In the genomic region with DNA sequence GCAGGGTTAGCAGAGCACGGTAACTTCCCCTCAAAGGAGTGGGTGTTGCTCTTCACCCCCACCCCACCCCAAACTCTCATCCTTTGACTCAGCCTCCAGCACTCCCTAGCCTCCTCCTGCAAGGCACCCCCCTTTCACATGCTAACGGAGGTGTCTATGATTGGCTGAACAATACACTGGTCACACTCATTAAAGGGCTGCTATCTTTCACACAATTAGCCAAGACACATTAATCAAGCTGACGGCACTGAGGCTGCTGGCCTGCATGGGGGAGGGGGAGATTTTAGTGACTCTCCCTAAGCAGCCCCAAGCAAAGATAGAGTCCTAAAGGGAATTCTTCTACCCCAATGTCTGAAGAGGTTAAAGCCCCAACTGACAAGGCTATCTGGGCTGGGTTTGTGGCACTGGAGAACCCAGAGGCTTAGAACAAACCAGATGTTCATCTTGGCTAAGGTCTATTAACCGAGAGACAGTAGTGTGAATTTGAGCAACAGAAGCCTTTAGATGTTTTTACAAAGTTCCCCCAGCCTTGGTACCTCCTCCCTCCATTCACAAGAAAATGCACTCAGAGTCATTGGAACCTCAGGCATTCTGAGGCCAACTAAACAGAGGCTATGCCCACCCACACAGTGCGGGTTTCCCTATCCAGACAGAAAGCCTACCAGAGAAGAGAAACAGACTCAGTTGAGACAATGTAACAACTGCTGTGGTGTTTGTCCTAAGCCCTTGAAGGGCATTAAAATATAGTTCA, we compare ENCODE assay signal across 9 mouse cellular contexts. TPM values are rescaled to one million over a fixed set of nuclear protein-coding genes. Genes with fewer than 3 reads are reported as not detected.
DNase-seq lines count a peak whose midpoint lies in the region; ATAC-seq and TF ChIP-seq lines count a peak whose summit lies in the region.
"Had no signal": no experiment of that assay in that cellular context is flagged by ENCODE, and none has a peak within 500 bp of the region (broad histone marks: within the 10 kb centered on the region; RNA-seq: fewer than 3 reads in every experiment).

No protein-coding gene starts in this region.

- peaks cover 7% of the 10 kb centered on the region; the same call in 1 of the 2 replicates for H3K4me1 ChIP-seq in lung, embryonic 14.5 days (ENCODE audit: insufficient read depth)
- H3K4me1 ChIP-seq in lung, postnatal 0 days (ENCODE audit: insufficient read depth, low read depth, low read length): no peaks in the 10 kb centered on the region
- peaks cover 22% of the 10 kb centered on the region for H3K4me1 ChIP-seq in hindbrain, embryonic 16.5 days (ENCODE audit: control insufficient read depth, insufficient read depth, low read depth, low read length)

- no peak overlapping the region for H3K4me3 ChIP-seq in lung, embryonic 14.5 days (ENCODE audit: low read depth, low read length)
- H3K4me3 ChIP-seq in lung, postnatal 0 days (ENCODE audit: low read depth, low read length): no peak overlapping the region
- no peak overlapping the region for H3K4me3 ChIP-seq in hindbrain, embryonic 16.5 days (ENCODE audit: low read length)
- H3K4me3 ChIP-seq: limb, embryonic 13.5 days had no signal

- H3K27ac ChIP-seq in lung, embryonic 14.5 days (ENCODE audit: low read depth): no peak overlapping the region
- no peak overlapping the region for H3K27ac ChIP-seq in lung, postnatal 0 days (ENCODE audit: low read length)
- no peak overlapping the region for H3K27ac ChIP-seq in hindbrain, embryonic 16.5 days (ENCODE audit: low read depth, low read length)
- H3K27ac ChIP-seq: limb, embryonic 13.5 days had no signal

- TF ChIP-seq CTCF in lung, embryonic 14.5 days (IDR thresholded peaks at IDR 0.05; ENCODE audit: low read depth): no peak
- no peak for TF ChIP-seq CTCF in lung, postnatal 0 days (IDR thresholded peaks at IDR 0.05)

- no peaks in the 10 kb centered on the region for H3K27me3 ChIP-seq in lung, embryonic 14.5 days (ENCODE audit: insufficient read depth, low read length)
- H3K27me3 ChIP-seq in lung, postnatal 0 days (replicated peaks; ENCODE audit: insufficient read depth, low read length): no peaks in the 10 kb centered on the region
- H3K27me3 ChIP-seq in hindbrain, embryonic 16.5 days (replicated peaks; ENCODE audit: control insufficient read depth, insufficient read depth, low read length): no peaks in the 10 kb centered on the region

- ATAC-seq in lung, embryonic 14.5 days (ENCODE audit: insufficient read depth): peak; percentile 46; the same call in 1 of the 2 replicates
- ATAC-seq in lung, postnatal 0 days: no peak
- ATAC-seq in hindbrain, embryonic 16.5 days: peak; percentile 65
- no peak for ATAC-seq in frontal cortex, adult (ENCODE audit: low TSS enrichment)

- no peak overlapping the region for H3K4me2 ChIP-seq in lung, embryonic 14.5 days
- H3K4me2 ChIP-seq in lung, postnatal 0 days (replicated peaks; ENCODE audit: low read depth, low read length): no peak overlapping the region
- H3K4me2 ChIP-seq in hindbrain, embryonic 16.5 days (ENCODE audit: low read length): no peak overlapping the region

- DNase-seq in lung, embryonic 14.5 days: peak; percentile 17
- DNase-seq in lung, postnatal 0 days (ENCODE audit: low spot score): no peak
- peak; percentile 74 for DNase-seq in embryo, embryonic 9.5 days (ENCODE audit: extremely low spot score)
- peak; percentile 66 for DNase-seq in retina, embryonic 14.5 days (ENCODE audit: low spot score)
- DNase-seq in gastrocnemius, adult 8-10 months (ENCODE audit: low spot score in 2 of 2): no peak
- DNase-seq in gastrocnemius, postnatal 10 days: no peak

- 22% methylated on average over 5 of the region's 5 CpGs for WGBS in lung, embryonic 14.5 days
- WGBS in lung, postnatal 0 days: 43% methylated on average over 5 of the region's 5 CpGs
- 14% methylated on average over 5 of the region's 5 CpGs for WGBS in hindbrain, embryonic 16.5 days

- H3K9me3 ChIP-seq in lung, embryonic 14.5 days (ENCODE audit: low read depth, low read length): no peaks in the 10 kb centered on the region
- no peaks in the 10 kb centered on the region for H3K9me3 ChIP-seq in lung, postnatal 0 days (ENCODE audit: low read length)
- no peaks in the 10 kb centered on the region for H3K9me3 ChIP-seq in hindbrain, embryonic 16.5 days (ENCODE audit: control insufficient read depth, low read length)
- H3K9me3 ChIP-seq: limb, embryonic 13.5 days had no signal

- no peak overlapping the region for H3K9ac ChIP-seq in lung, embryonic 14.5 days
- H3K9ac ChIP-seq in lung, postnatal 0 days (replicated peaks; ENCODE audit: low read depth): no peak overlapping the region
- H3K9ac ChIP-seq in hindbrain, embryonic 16.5 days (ENCODE audit: low read depth, low read length): no peak overlapping the region; the same call in 1 of the 2 replicates
- H3K9ac ChIP-seq: limb, embryonic 13.5 days had no signal

- TF ChIP-seq EP300 in lung, postnatal 0 days (IDR thresholded peaks at IDR 0.05): no peak

- H3K36me3 ChIP-seq in lung, embryonic 14.5 days (ENCODE audit: insufficient read depth): no peaks in the 10 kb centered on the region
- no peaks in the 10 kb centered on the region for H3K36me3 ChIP-seq in lung, postnatal 0 days (ENCODE audit: insufficient read depth, low read length)
- no peaks in the 10 kb centered on the region for H3K36me3 ChIP-seq in hindbrain, embryonic 16.5 days (ENCODE audit: control insufficient read depth, insufficient read depth, low read length)
- H3K36me3 ChIP-seq: limb, embryonic 13.5 days had no signal

RNA-seq across cellular contexts. Expression of a gene that starts 58.5 kb away (rescaled TPM):
- polyA plus RNA-seq in lung, embryonic 14.5 days (2014; fragmentation: Nextera tagmentation; extraction: Ambion mirVana): 0.16 TPM in 1 of 2 replicates, not detected in the other
- 0.13 and 0.35 TPM in 2 replicates for polyA plus RNA-seq in lung, postnatal 0 days (2015; fragmentation: Nextera tagmentation; extraction: Ambion mirVana)
- polyA plus RNA-seq in hindbrain, embryonic 16.5 days (2015; fragmentation: Nextera tagmentation; extraction: Ambion mirVana): 1.4 and 2.0 TPM in 2 replicates
- total RNA-seq in gastrocnemius, adult 8-10 months (2022): under 1 TPM in 1 of 4 experiments, not detected in 3; 0.22 TPM
- total RNA-seq in gastrocnemius, postnatal 10 days (2021): under 1 TPM in 1 of 2 experiments, not detected in 1; 0.21 TPM

Comparison
In these comparisons a context has a peak if more than half of its experiments do, and no peak if none do; other contexts are left out.
1. ATAC-seq: peak in lung, embryonic 14.5 days (single experiment) and hindbrain, embryonic 16.5 days (single experiment); none in lung, postnatal 0 days (single experiment) and frontal cortex, adult (single experiment).
2. DNase-seq: peak in lung, embryonic 14.5 days (single experiment), embryo, embryonic 9.5 days (single experiment) and retina, embryonic 14.5 days (single experiment); none in lung, postnatal 0 days (single experiment), gastrocnemius, adult 8-10 months (0 of 2) and gastrocnemius, postnatal 10 days (single experiment).